Mouse (Mus musculus) hindbrain, postnatal 0 days (tissue): Measurements from ENCODE around the gene Exoc4. TPM values are rescaled to one million over a fixed set of nuclear protein-coding genes. Genes with fewer than 3 reads are reported as not detected.
A peak's percentile ranks its signal among the peaks of the same experiment; 100 is the strongest.

Experiments
- ATAC-seq: fragments of 200-750 bp; cut with Nextera tagmentation; 2 replicates; pipeline ENCODE4 v1.8.0; 2017; ENCODE audit warnings: mild to moderate bottlenecking, moderate TSS enrichment, moderate library complexity
- DNase-seq: peaks from one replicate; pipeline ENCODE4 v3.0.0-alpha.2; 2015; ENCODE audit warnings: low spot score
- H3K27ac ChIP-seq: fragments of 300-500 bp; sonication (generic); 2 replicates; pipeline ENCODE4 v1.5.1; 2014; ENCODE audit warnings: mild to moderate bottlenecking
- H3K27me3 ChIP-seq: fragments of 300-500 bp; sonication (generic); 2 replicates; pipeline ENCODE4 v1.6.1; 2014; ENCODE audit warnings: low read length, mixed read lengths; ENCODE audit not compliant: insufficient read depth
- H3K36me3 ChIP-seq: fragments of 300-500 bp; sonication (generic); 2 replicates; pipeline ENCODE4 v1.6.1; 2014; ENCODE audit warnings: low read length, mixed read lengths; ENCODE audit not compliant: insufficient read depth
- H3K4me1 ChIP-seq: fragments of 300-500 bp; sonication (generic); 2 replicates; pipeline ENCODE4 v1.6.1; 2014; ENCODE audit warnings: antibody characterized with exemption, low read length, mixed read lengths; ENCODE audit not compliant: insufficient read depth
- H3K4me2 ChIP-seq: fragments of 300-500 bp; sonication (generic); 2 replicates; pipeline ENCODE4 v1.6.1; 2014; ENCODE audit warnings: low read depth, mild to moderate bottlenecking, low read length, moderate library complexity, mixed read lengths
- H3K4me3 ChIP-seq: fragments of 300-500 bp; sonication (generic); 2 replicates; pipeline ENCODE4 v1.5.1; 2014; ENCODE audit warnings: low read length
- H3K9ac ChIP-seq: fragments of 300-500 bp; sonication (generic); replicated peaks from 2 replicates; pipeline ENCODE4 v1.6.1; 2014; ENCODE audit warnings: mild to moderate bottlenecking, low read length, moderate library complexity, mixed read lengths
- H3K9me3 ChIP-seq: fragments of 300-500 bp; sonication (generic); 2 replicates; pipeline ENCODE4 v1.6.1; 2016; ENCODE audit warnings: low read length, mixed read lengths
- CTCF ChIP-seq: IDR thresholded peaks from 2 replicates; pipeline ENCODE4 v1.5.1; 2016; ENCODE audit warnings: antibody characterized with exemption, control low read depth, low read depth
- WGBS: fragments of 180-500 bp; shearing (Covaris S2); extraction: QIAGEN DNeasy Blood & Tissue Kit; methylation state at CpG from one replicate; pipeline ENCODE4 v1.1.7; 2014; 5-methylcytosine and 5-hydroxymethylcytosine counted together
- polyA plus RNA-seq: library from polyadenylated mRNA; unstranded; fragments of >200 nt; fragmentation: Nextera tagmentation; extraction: Ambion mirVana; gene quantifications from 2 replicates; pipeline ENCODE4 v1.2.1, GENCODE M21; 2015
- total RNA-seq: library from RNA; depleted of rRNA; stranded (reverse); fragments of >200 nt; gene quantifications from 2 replicates; pipeline ENCODE4 v1.2.3, GENCODE M21; 2014

The Exoc4 gene
- total and polyA plus RNA-seq, 2 experiments from 2014 or later: 30.0 to 70.6 TPM

DNA sequence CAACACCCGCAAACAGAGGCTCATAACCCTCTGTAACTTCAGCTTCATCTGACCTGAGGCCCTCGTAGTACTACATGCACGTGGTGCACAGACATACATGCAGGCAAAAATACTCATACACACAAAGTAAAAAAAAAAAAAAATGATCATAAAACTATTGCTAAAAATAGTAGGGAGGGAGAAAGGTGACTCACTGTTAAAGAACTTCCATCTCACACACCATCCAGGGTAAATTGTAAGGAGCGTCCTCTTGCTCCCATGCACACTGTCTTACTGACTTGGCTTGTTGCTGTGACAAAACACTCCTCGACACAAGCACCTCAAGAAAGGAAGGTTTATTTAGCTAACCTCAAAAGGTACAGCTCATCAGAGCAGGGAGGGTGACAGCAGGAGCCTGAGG is 723.9 kb downstream of the Exoc4 start:
- TF ChIP-seq CTCF: no peak
- Histone ChIP-seq H3K9ac (no peak overlapping the region), H3K27me3 (no peaks in the 10 kb centered on the region), H3K36me3 (no peaks in the 10 kb centered on the region), H3K4me1 (no peaks in the 10 kb centered on the region), H3K4me2 (no peak overlapping the region), H3K27ac (no peak overlapping the region), H3K4me3 (no peak overlapping the region), H3K9me3 (no peaks in the 10 kb centered on the region)
- 90% methylated on average over 5 of the region's 5 CpGs for WGBS
- ATAC-seq: no peak
- no peak for DNase-seq

DNA sequence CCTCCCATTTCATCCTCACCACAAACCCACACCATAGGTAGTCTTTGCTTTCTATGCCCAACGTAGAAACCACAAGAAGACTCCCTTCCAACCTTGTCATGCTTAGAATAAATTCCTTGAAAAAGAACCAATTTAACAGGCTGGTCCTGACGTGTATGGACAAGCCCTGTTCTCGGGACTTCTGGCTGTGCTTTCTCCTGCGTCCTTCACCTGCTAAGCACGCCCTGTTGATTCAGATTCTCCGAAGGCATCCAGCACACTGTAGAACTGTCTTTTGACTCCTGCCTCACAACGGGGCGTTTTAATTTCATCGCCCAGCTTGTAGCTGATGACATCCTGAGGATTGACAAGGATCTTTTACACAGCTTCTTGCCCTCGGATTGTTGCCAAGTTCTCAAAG is 727.7 kb downstream of the Exoc4 start:
- Histone ChIP-seq H3K9ac (no peak overlapping the region), H3K4me3 (no peak overlapping the region), H3K4me2 (no peak overlapping the region), H3K36me3 (no peaks in the 10 kb centered on the region), H3K27me3 (no peaks in the 10 kb centered on the region), H3K9me3 (no peaks in the 10 kb centered on the region), H3K4me1 (no peaks in the 10 kb centered on the region), H3K27ac (no peak overlapping the region)
- DNase-seq (no peak), ATAC-seq (no peak)
- 53% methylated on average over 10 of the region's 10 CpGs for WGBS
- TF ChIP-seq CTCF: no peak

DNA sequence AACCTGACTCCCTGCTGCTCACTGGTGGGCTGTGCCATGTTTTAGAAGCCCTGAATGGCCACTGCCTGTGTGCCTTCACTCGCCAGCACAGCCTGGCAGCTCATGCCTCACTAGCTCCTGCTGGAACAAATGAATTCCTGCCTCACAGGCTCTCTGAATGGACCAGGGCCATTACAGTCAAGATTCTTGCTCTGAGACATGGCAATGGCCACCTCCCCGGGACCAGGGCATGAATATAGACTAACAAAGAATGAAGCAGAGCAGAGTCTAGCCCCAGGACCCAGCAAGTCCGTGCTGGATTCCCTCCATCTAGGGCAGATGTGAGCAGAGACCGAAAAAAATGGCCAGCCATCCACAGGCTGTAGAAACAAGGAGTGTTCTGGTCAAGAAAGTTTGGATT is 728.6 kb downstream of the Exoc4 start:
- TF ChIP-seq CTCF: no peak
- Histone ChIP-seq H3K36me3 (no peaks in the 10 kb centered on the region), H3K4me2 (no peak overlapping the region), H3K9ac (no peak overlapping the region), H3K27me3 (no peaks in the 10 kb centered on the region), H3K9me3 (no peaks in the 10 kb centered on the region), H3K4me3 (no peak overlapping the region), H3K27ac (peak overlapping the region; percentile 1; the same call in 1 of the 2 replicates), H3K4me1 (no peaks in the 10 kb centered on the region)
- peak; percentile 58 for DNase-seq
- ATAC-seq: peak; percentile 66
- 26% methylated on average over 4 of the region's 4 CpGs for WGBS

GRCm38 (mm10) chr6:33977880-33978279 is 729.0 kb downstream of the Exoc4 start:
- no peaks in the 10 kb centered on the region for H3K9me3 ChIP-seq
- no peak overlapping the region for H3K4me2 ChIP-seq
- 52% methylated on average over 9 of the region's 9 CpGs for WGBS
- H3K4me3 ChIP-seq: no peak overlapping the region
- ATAC-seq (peak; percentile 44; the same call in 1 of the 2 replicates), DNase-seq (peak; percentile 24)
- no peak overlapping the region for H3K9ac ChIP-seq
- H3K27ac ChIP-seq: no peak overlapping the region
- no peaks in the 10 kb centered on the region for H3K4me1 ChIP-seq
- H3K27me3 ChIP-seq: no peaks in the 10 kb centered on the region
- TF ChIP-seq CTCF: no peak
- no peaks in the 10 kb centered on the region for H3K36me3 ChIP-seq

DNA sequence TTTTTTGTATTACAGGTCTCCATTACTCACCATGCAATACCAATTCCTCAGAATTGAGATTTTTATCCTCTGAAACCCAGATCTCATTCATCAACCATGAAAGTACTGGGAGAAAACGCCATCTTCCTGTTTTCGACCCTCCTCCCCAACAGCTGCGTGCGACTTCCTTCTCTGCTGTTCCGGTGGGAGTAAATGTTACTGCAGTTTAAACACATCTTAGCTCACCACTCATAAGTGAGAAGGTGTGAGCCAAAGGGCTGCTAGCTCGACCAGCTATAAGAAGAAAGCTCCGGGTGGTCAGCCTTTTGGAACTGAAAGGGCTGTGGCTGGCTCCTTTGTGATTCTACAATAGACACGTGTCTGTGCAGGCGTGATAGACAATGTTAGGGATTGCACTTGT is 733.8 kb downstream of the Exoc4 start:
- Histone ChIP-seq H3K9ac (no peak overlapping the region), H3K4me3 (no peak overlapping the region), H3K36me3 (no peaks in the 10 kb centered on the region), H3K4me1 (no peaks in the 10 kb centered on the region), H3K9me3 (no peaks in the 10 kb centered on the region), H3K4me2 (no peak overlapping the region), H3K27ac (no peak overlapping the region), H3K27me3 (no peaks in the 10 kb centered on the region)
- no peak for TF ChIP-seq CTCF
- no peak for ATAC-seq
- no peak for DNase-seq
- 76% methylated on average over 9 of the region's 9 CpGs for WGBS

DNA sequence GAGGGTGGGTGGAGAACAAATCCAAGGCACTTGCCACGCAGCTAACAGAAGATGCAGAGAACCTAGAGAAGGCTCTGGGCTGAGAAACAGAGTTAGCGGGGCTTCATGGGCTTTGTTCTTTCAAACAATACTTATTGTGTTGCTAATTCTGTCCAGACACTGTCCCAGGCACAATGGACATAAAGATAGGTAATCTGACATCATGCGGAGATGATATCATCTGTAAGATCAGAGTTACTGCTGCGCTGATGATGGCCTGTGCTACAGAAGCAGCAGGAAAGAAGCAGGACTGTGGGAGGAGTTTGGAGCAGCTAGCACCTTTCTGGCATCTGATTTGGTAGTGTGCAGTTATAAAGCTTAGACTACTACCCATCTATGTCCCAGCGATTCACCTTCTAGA is 738.2 kb downstream of the Exoc4 start:
- WGBS: 66% methylated on average over 5 of the region's 5 CpGs
- Histone ChIP-seq H3K27ac (no peak overlapping the region), H3K4me1 (no peaks in the 10 kb centered on the region), H3K9ac (no peak overlapping the region), H3K36me3 (no peaks in the 10 kb centered on the region), H3K9me3 (no peaks in the 10 kb centered on the region), H3K27me3 (no peaks in the 10 kb centered on the region), H3K4me3 (no peak overlapping the region), H3K4me2 (no peak overlapping the region)
- no peak for ATAC-seq
- no peak for DNase-seq
- no peak for TF ChIP-seq CTCF

DNA sequence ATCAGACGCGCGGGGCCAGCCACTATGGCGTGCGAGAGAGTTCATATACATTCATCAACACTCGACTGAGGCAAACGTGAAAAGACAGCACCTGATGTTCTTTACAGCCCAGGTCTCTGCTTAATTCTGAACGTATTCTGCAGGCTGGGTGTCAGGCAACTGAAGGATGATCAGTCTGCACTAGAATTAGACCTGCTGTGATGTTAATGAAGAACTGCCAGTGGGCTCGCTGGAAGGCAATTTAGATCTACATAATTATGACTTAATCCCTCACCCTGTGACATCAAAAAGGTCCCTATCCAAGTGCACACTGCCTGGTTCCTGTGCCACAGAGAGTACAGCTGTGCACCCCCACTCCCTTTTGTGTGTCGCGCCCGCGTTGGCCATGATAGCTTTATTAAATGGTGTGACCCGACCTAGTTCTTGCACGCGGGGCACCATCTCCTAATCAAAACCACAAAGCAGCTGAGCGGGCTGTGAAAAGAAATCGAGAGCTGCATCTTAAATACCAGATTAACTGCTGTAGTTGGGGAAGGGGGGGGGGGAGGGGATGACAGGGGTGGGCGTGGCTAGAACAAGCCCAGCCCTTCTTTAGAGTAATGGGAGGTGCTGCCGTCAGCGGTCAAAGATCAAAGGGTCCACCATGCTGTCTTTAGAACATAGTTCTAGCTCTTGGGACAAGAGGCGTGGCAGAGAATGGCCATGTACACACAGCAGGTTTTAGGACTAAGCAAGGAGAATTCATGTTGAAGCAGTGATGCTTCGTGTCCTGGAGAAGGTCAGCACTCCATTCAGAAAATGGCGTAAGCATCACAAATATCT is 743.5 kb downstream of the Exoc4 start:
- Histone ChIP-seq H3K27ac (0 out of 2 replicates have a peak overlapping the region, but pooled peaks have one; percentile 1), H3K27me3 (no peaks in the 10 kb centered on the region), H3K9me3 (no peaks in the 10 kb centered on the region), H3K36me3 (no peaks in the 10 kb centered on the region), H3K4me2 (peak overlapping the region; percentile 40), H3K9ac (no peak overlapping the region), H3K4me1 (no peaks in the 10 kb centered on the region), H3K4me3 (peak overlapping the region; percentile 0; the same call in 1 of the 2 replicates)
- WGBS: 28% methylated on average over 24 of the region's 24 CpGs
- TF ChIP-seq CTCF: no peak
- DNase-seq (peak; percentile 59), ATAC-seq (peak; percentile 85)
